Mouse (Mus musculus) embryonic facial prominence, embryonic 15.5 days (tissue): ENCODE measurements around the gene Rhbdd2. TPM values are rescaled to one million over a fixed set of nuclear protein-coding genes. Genes with fewer than 3 reads are reported as not detected.
A peak's percentile ranks its signal among the peaks of the same experiment; 100 is the strongest.
"Not testable (repeated sequence)": the region's sequence is repeated elsewhere in the genome, so short reads cannot be mapped to it uniquely, and the experiment has no call there.

ENCODE experiments used
- ATAC-seq: fragments of 200-750 bp; cut with Nextera tagmentation; 2 replicates; pipeline ENCODE4 v1.8.0; 2017; ENCODE audit warnings: low read depth, moderate TSS enrichment; ENCODE audit not compliant: insufficient number of reproducible peaks, low FRiP score, low TSS enrichment
- H3K27ac ChIP-seq: fragments of 300-500 bp; sonication (generic); replicated peaks from 2 replicates; pipeline ENCODE4 v1.5.1; 2015; ENCODE audit warnings: mild to moderate bottlenecking, inconsistent platforms
- H3K27me3 ChIP-seq: fragments of 300-500 bp; sonication (generic); 2 replicates; pipeline ENCODE4 v1.6.1; 2015; ENCODE audit warnings: inconsistent platforms
- H3K36me3 ChIP-seq: fragments of 300-500 bp; sonication (generic); 2 replicates; pipeline ENCODE4 v1.6.1; 2015; ENCODE audit warnings: mild to moderate bottlenecking, inconsistent platforms
- H3K4me1 ChIP-seq: fragments of 300-500 bp; sonication (generic); 2 replicates; pipeline ENCODE4 v1.6.1; 2015; ENCODE audit warnings: inconsistent platforms
- H3K4me2 ChIP-seq: fragments of 300-500 bp; sonication (generic); replicated peaks from 2 replicates; pipeline ENCODE4 v1.6.1; 2015; ENCODE audit warnings: mild to moderate bottlenecking, inconsistent platforms
- H3K4me3 ChIP-seq: fragments of 300-500 bp; sonication (generic); replicated peaks from 2 replicates; pipeline ENCODE4 v1.5.1; 2015; ENCODE audit warnings: mild to moderate bottlenecking, inconsistent platforms
- H3K9ac ChIP-seq: fragments of 300-500 bp; sonication (generic); 2 replicates; pipeline ENCODE4 v1.6.1; 2015; ENCODE audit warnings: inconsistent platforms
- H3K9me3 ChIP-seq: fragments of 300-500 bp; sonication (generic); replicated peaks from 2 replicates; pipeline ENCODE4 v1.6.1; 2016; ENCODE audit warnings: inconsistent platforms
- WGBS: fragments of 180-500 bp; shearing (Covaris S2); methylation state at CpG from one replicate; pipeline ENCODE4 v1.1.7; 2015; 5-methylcytosine and 5-hydroxymethylcytosine counted together
- polyA plus RNA-seq: library from polyadenylated mRNA; unstranded; fragments of >200 nt; fragmentation: Nextera tagmentation; extraction: Ambion mirVana; gene quantifications from 2 replicates; pipeline ENCODE4 v1.2.1, GENCODE M21; 2015

Gene Rhbdd2
- polyA plus RNA-seq: 35.6 and 39.9 TPM in 2 replicates

DNA sequence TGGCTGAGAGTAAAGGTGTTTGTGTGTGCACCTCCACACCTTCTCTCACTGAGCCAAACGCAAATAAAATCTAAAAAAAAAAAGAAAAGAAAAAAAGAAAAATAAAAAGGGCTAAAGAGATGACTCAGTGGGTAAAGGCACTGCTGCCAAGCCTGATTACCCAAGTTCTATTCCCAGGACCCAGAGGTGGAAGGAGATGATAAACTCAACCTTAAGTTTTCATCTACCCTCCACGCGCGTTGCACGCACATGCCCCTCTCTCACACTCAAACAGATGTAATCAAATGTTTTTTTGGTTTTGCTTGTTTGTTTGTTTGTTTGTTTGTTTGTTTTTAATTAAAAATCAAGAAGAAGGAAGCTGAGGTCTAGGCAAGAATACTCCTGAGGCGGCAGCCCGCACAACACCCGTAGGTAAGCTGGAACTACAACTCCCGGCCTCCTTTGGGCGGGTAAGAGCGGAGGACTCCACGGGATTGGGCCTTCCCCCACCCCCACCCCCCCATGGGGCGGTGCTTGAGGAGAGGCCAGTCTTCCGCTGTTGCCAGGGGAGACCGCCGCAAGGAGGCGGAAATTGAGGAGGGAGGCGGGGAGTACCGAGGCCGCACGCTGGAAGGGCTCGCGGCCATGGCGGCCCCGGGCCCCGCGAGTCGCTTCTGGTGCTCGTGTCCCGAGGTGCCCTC, at the start of gene Rhbdd2:
Gene Rhbdd2, plus strand, starts transcription at position 502 of the 680 bp plus-strand sequence.
- Histone ChIP-seq H3K9me3 (no peaks in the 10 kb centered on the region), H3K4me2 (peak within 1 kb of the TSS; percentile 66), H3K4me1 (peaks cover 8% of the 10 kb centered on the region; the same call in 1 of the 2 replicates), H3K36me3 (peaks cover 22% of the 10 kb centered on the region), H3K27ac (peak within 1 kb of the TSS; percentile 85), H3K9ac (peak within 1 kb of the TSS; percentile 82), H3K27me3 (no peaks in the 10 kb centered on the region), H3K4me3 (peak within 1 kb of the TSS; percentile 91)
- peak; percentile 99 for ATAC-seq
- WGBS: 12% methylated on average over 30 of the region's 30 CpGs

DNA sequence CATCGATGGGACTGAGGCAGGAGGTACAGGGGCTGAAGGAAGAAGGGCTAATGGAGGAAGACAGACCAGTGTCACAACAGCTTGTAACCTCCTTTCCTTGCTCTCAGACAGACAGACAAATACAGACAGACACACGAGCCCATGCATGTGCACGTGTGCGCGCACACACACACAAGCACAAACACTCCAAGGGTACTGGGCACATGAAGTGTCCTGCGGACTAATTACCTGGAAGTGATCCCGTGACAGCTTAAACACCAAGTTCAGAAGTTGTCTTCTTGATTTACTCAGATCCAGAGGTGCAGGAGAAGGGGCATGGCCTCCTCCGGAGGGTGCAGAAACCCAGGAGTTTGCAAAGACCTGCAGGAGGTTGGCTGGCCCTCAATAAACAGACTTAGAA, 46.7 kb upstream of the Rhbdd2 start:
- Histone ChIP-seq H3K4me3 (no peak overlapping the region), H3K9me3 (no peaks in the 10 kb centered on the region), H3K4me1 (no peaks in the 10 kb centered on the region), H3K27ac (no peak overlapping the region), H3K27me3 (no peaks in the 10 kb centered on the region), H3K9ac (no peak overlapping the region), H3K4me2 (no peak overlapping the region), H3K36me3 (no peaks in the 10 kb centered on the region)
- 85% methylated on average over 8 of the region's 8 CpGs for WGBS
- no peak for ATAC-seq

- no peak overlapping the region for H3K4me3 ChIP-seq
- no peaks in the 10 kb centered on the region for H3K9me3 ChIP-seq
- H3K27ac ChIP-seq: no peak overlapping the region
- no peak overlapping the region for H3K9ac ChIP-seq
- H3K4me2 ChIP-seq: no peak overlapping the region
- no peaks in the 10 kb centered on the region for H3K27me3 ChIP-seq
- no peaks in the 10 kb centered on the region for H3K36me3 ChIP-seq
- no peak for ATAC-seq
- WGBS: 82% methylated on average over 4 of the region's 4 CpGs
- no peaks in the 10 kb centered on the region for H3K4me1 ChIP-seq
Measured at GRCm38 (mm10) chr5:135587764-135588163, 44.7 kb upstream of the Rhbdd2 start.

GRCm38 (mm10) chr5:135589996-135590784, 42.2 kb upstream of the Rhbdd2 start:
- no peak overlapping the region for H3K4me3 ChIP-seq
- H3K9me3 ChIP-seq: no peaks in the 10 kb centered on the region
- whole genome bisulfite sequencing: 77% methylated on average over 12 of the region's 12 CpGs
- no peak overlapping the region for H3K9ac ChIP-seq
- H3K4me1 ChIP-seq: no peaks in the 10 kb centered on the region
- H3K4me2 ChIP-seq: no peak overlapping the region
- no peak overlapping the region for H3K27ac ChIP-seq
- H3K27me3 ChIP-seq: no peaks in the 10 kb centered on the region
- no peak for ATAC-seq
- no peaks in the 10 kb centered on the region for H3K36me3 ChIP-seq

- H3K36me3 ChIP-seq, H3K27ac ChIP-seq, H3K4me1 ChIP-seq, H3K9ac ChIP-seq, H3K4me2 ChIP-seq, H3K4me3 ChIP-seq, H3K27me3 ChIP-seq, H3K9me3 ChIP-seq, ATAC-seq: not testable (repeated sequence)
- WGBS: no CpG with 5 or more reads among the region's 1 CpGs
Measured at GRCm38 (mm10) chr5:135604643-135605042, 27.8 kb upstream of the Rhbdd2 start.

DNA sequence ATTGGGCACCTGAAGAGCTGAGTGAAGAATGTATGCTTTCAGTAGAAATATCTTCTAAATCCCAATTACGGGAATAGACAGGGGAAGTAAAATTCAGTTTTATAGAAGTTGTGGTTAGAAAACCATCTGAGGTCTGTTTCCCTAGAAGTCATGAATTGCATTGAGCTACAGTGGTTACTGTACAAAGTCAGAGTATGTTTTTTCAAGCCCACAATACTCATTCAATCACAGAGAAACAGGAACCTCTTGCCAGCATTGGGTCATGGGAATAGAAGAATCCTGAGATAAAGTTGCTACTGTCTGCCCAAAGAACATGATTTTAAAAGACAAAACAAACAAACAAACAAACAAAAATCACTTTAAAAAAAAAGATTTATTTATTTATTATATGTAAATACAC, 25.7 kb upstream of the Rhbdd2 start:
- not testable (repeated sequence) for H3K4me2 ChIP-seq
- WGBS: no CpG with 5 or more reads among the region's 1 CpGs

GRCm38 (mm10) chr5:135607581-135607980, 24.8 kb upstream of the Rhbdd2 start:
- Histone ChIP-seq H3K36me3 (no peaks in the 10 kb centered on the region), H3K4me3 (no peak overlapping the region), H3K4me2 (no peak overlapping the region), H3K9me3 (0 out of 2 replicates have a peak, but pooled peaks cover 3% of the 10 kb centered on the region), H3K27ac (no peak overlapping the region), H3K9ac (no peak overlapping the region), H3K4me1 (no peaks in the 10 kb centered on the region), H3K27me3 (no peaks in the 10 kb centered on the region)
- no peak for ATAC-seq
- 56% methylated on average over 1 of the region's 1 CpGs for WGBS

More for the DNA sequence above, 25.7 kb upstream of the Rhbdd2 start:
- not testable (repeated sequence) for ATAC-seq, H3K9me3 ChIP-seq, H3K27ac ChIP-seq, H3K36me3 ChIP-seq, H3K4me1 ChIP-seq, H3K4me3 ChIP-seq, H3K9ac ChIP-seq, H3K27me3 ChIP-seq

- Histone ChIP-seq H3K9ac (no peak overlapping the region), H3K27ac (no peak overlapping the region), H3K4me2 (no peak overlapping the region), H3K4me3 (no peak overlapping the region), H3K27me3 (no peaks in the 10 kb centered on the region), H3K9me3 (no peaks in the 10 kb centered on the region), H3K4me1 (no peaks in the 10 kb centered on the region), H3K36me3 (no peaks in the 10 kb centered on the region)
- WGBS: 81% methylated on average over 4 of the region's 4 CpGs
- ATAC-seq: no peak
Measured at GRCm38 (mm10) chr5:135609794-135610193, 22.6 kb upstream of the Rhbdd2 start.

GRCm38 (mm10) chr5:135619741-135620140, 12.7 kb upstream of the Rhbdd2 start:
- H3K4me1 ChIP-seq, ATAC-seq, H3K27ac ChIP-seq, H3K9me3 ChIP-seq, H3K4me2 ChIP-seq, H3K36me3 ChIP-seq, H3K9ac ChIP-seq, H3K4me3 ChIP-seq, H3K27me3 ChIP-seq: not testable (repeated sequence)
- WGBS: 88% methylated on average over 10 of the region's 10 CpGs

DNA sequence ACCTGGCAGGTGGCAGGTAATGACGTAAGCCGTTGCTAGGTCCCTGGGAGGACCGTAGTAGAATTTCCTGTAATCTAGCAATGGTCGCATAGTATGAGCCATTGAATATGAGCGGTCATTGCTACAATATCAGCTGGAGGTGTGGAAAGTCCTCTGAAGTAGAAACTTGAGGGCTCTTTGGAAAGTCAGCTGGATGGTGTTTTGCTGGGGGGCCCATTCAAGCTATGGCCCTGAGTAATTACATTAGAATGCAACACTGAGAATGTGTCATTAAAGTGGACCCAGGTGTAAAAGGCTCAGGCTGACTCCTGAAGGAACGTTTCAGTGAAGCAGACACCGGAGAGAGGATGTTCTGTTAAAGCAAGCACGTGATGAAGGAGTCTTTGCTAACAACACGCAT, 11.9 kb upstream of the Rhbdd2 start:
- Histone ChIP-seq H3K36me3 (no peaks in the 10 kb centered on the region), H3K9me3 (no peaks in the 10 kb centered on the region), H3K9ac (no peak overlapping the region), H3K4me1 (peaks cover 3% of the 10 kb centered on the region; the same call in 1 of the 2 replicates), H3K27me3 (no peaks in the 10 kb centered on the region), H3K27ac (no peak overlapping the region), H3K4me2 (no peak overlapping the region), H3K4me3 (no peak overlapping the region)
- 81% methylated on average over 9 of the region's 9 CpGs for WGBS
- no peak for ATAC-seq

- H3K9me3 ChIP-seq: no peaks in the 10 kb centered on the region
- H3K9ac ChIP-seq: no peak overlapping the region
- no peaks in the 10 kb centered on the region for H3K27me3 ChIP-seq
- WGBS: 62% methylated on average over 10 of the region's 10 CpGs
- H3K36me3 ChIP-seq: no peaks in the 10 kb centered on the region
- H3K4me3 ChIP-seq: no peak overlapping the region
- peaks cover 3% of the 10 kb centered on the region; the same call in 1 of the 2 replicates for H3K4me1 ChIP-seq
- no peak overlapping the region for H3K27ac ChIP-seq
- ATAC-seq: no peak
- no peak overlapping the region for H3K4me2 ChIP-seq
Measured at GRCm38 (mm10) chr5:135621725-135622124, 10.7 kb upstream of the Rhbdd2 start.
